ENCODE assay signal across 8 mouse cellular contexts in the genomic region with DNA sequence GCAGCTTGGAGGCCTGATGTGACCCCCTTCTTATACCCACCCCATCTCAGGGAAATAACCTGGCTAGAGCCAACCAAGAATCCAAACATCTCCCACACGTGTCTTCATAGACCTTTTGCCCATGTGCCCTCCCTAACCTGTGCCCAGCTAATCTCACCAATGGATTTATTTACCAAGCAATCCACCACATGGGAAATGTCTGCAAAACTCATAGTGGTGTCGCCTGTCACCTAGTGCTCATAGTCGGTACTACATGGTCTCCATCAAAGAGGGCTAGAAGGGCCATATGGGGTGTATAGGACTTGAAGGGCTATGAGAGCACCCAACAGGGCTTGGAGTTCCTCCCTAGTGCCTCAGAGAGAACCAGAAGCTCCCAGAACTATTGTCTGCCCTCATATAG. TPM values are rescaled to one million over a fixed set of nuclear protein-coding genes. Genes with fewer than 3 reads are reported as not detected.
A peak's percentile ranks its signal among the peaks of the same experiment; 100 is the strongest.
DNase-seq lines count a peak whose midpoint lies in the region; ATAC-seq and TF ChIP-seq lines count a peak whose summit lies in the region.

No protein-coding gene starts in this region.

- H3K27ac ChIP-seq in kidney, postnatal 0 days = no peak overlapping the region
- no peak overlapping the region for H3K27ac ChIP-seq in ES-E14 (ENCODE audit: insufficient read depth, low read depth, low read length, poor library complexity, severe bottlenecking)
- no peak overlapping the region for H3K27ac ChIP-seq in limb, embryonic 10.5 days
- no peak overlapping the region for H3K27ac ChIP-seq in neural tube, embryonic 14.5 days (ENCODE audit: low read depth, low read length)

- H3K9me3 ChIP-seq in kidney, postnatal 0 days (replicated peaks; ENCODE audit: low read length) = no peaks in the 10 kb centered on the region
- no peaks in the 10 kb centered on the region for H3K9me3 ChIP-seq in ES-E14 (ENCODE audit: control insufficient read depth, insufficient read depth, low read depth, low read length)
- no peaks in the 10 kb centered on the region for H3K9me3 ChIP-seq in limb, embryonic 10.5 days (replicated peaks)
- no peaks in the 10 kb centered on the region for H3K9me3 ChIP-seq in neural tube, embryonic 14.5 days (ENCODE audit: control insufficient read depth, low read length)

- peaks cover 12% of the 10 kb centered on the region; the same call in 1 of the 2 replicates for H3K36me3 ChIP-seq in kidney, postnatal 0 days (ENCODE audit: insufficient read depth, low read length)
- no peaks in the 10 kb centered on the region for H3K36me3 ChIP-seq in ES-E14 (ENCODE audit: control insufficient read depth, insufficient read depth, low read length, poor library complexity, severe bottlenecking)
- no peaks in the 10 kb centered on the region for H3K36me3 ChIP-seq in limb, embryonic 10.5 days
- no peaks in the 10 kb centered on the region for H3K36me3 ChIP-seq in neural tube, embryonic 14.5 days (ENCODE audit: control insufficient read depth, insufficient read depth, low read length)

- in situ Hi-C loops in ES-E14 (cut with MboI; ENCODE audit: low sequenced_read_pairs in 2 of 2, unreplicated experiment in 2 of 2) = loop anchor here in 1 of 2 experiments (10.0 kb wide), 1 partner anchor 390 kb away; no protein-coding TSS in a partner anchor

- ATAC-seq in kidney, postnatal 0 days (replicated peaks; ENCODE audit: low FRiP score, low read depth) = peak; percentile 23; the same call in 1 of the 2 replicates
- ATAC-seq in granulocyte monocyte progenitor cell, adult 5-6 weeks (replicated peaks; ENCODE audit: poor library complexity, severe bottlenecking) = peak; percentile 29; the same call in 1 of the 2 replicates
- peak; percentile 49; the same call in 1 of the 2 replicates for ATAC-seq in neural tube, embryonic 14.5 days (ENCODE audit: low read depth)

- no peak overlapping the region for H3K4me2 ChIP-seq in kidney, postnatal 0 days (ENCODE audit: low read length)
- no peak overlapping the region for H3K4me2 ChIP-seq in neural tube, embryonic 14.5 days (ENCODE audit: low read depth, low read length)

- no peaks in the 10 kb centered on the region for H3K27me3 ChIP-seq in kidney, postnatal 0 days (ENCODE audit: insufficient read depth, low read length)
- H3K27me3 ChIP-seq in limb, embryonic 10.5 days (ENCODE audit: low read depth, poor library complexity, severe bottlenecking) = no peaks in the 10 kb centered on the region
- H3K27me3 ChIP-seq in neural tube, embryonic 14.5 days (ENCODE audit: control insufficient read depth, insufficient read depth, low read length) = no peaks in the 10 kb centered on the region

- DNase-seq in kidney, postnatal 0 days (ENCODE audit: low spot score) = peak; percentile 74
- no peak for DNase-seq in kidney, adult 9 months
- peak; percentile 33 for DNase-seq in ES-E14 (ENCODE audit: low read depth, low spot score)
- DNase-seq in brain, embryonic 14.5 days (ENCODE audit: low read depth) = peak; percentile 70
- peak; percentile 47 for DNase-seq in limb, embryonic 10.5 days (ENCODE audit: low spot score)
- no peak for DNase-seq in yolk sac, embryonic 10.5 days (ENCODE audit: low spot score)

- H3K4me1 ChIP-seq in kidney, postnatal 0 days (replicated peaks; ENCODE audit: insufficient read depth, low read length) = no peaks in the 10 kb centered on the region
- H3K4me1 ChIP-seq in ES-E14 (ENCODE audit: control insufficient read depth in 2 of 2, insufficient read depth in 2 of 2, low read length in 2 of 2, poor library complexity in 1 of 2) = no peaks in the 10 kb centered on the region; a peak in 1 of 4 replicates
- H3K4me1 ChIP-seq in limb, embryonic 10.5 days = no peaks in the 10 kb centered on the region
- no peaks in the 10 kb centered on the region for H3K4me1 ChIP-seq in neural tube, embryonic 14.5 days (ENCODE audit: control insufficient read depth, insufficient read depth, low read length)

- TF ChIP-seq CTCF in kidney, postnatal 0 days (IDR thresholded peaks at IDR 0.05; ENCODE audit: low read depth) = peak; percentile 92
- peak; percentile 78; the same call in 1 of the 2 replicates for TF ChIP-seq CTCF in brain, embryonic 14.5 days (IDR thresholded peaks at IDR 0.05; ENCODE audit: borderline replicate concordance, extremely low read depth, insufficient read depth, insufficient read length)

- no peak overlapping the region for H3K4me3 ChIP-seq in kidney, postnatal 0 days (replicated peaks; ENCODE audit: low read depth, low read length)
- H3K4me3 ChIP-seq in ES-E14 (ENCODE audit: insufficient read depth in 1 of 2, low read depth in 1 of 2, low read length in 2 of 2, poor library complexity in 1 of 2, severe bottlenecking in 1 of 2) = no peak overlapping the region
- H3K4me3 ChIP-seq in limb, embryonic 10.5 days = no peak overlapping the region
- no peak overlapping the region for H3K4me3 ChIP-seq in neural tube, embryonic 14.5 days (ENCODE audit: low read depth, low read length)

- WGBS in kidney, postnatal 0 days = 16% methylated on average over 3 of the region's 3 CpGs
- 32% methylated on average over 3 of the region's 3 CpGs for WGBS in limb, embryonic 10.5 days
- WGBS in neural tube, embryonic 14.5 days = 36% methylated on average over 3 of the region's 3 CpGs

- no peak for TF ChIP-seq POLR2A in brain, embryonic 14.5 days (IDR thresholded peaks at IDR 0.05; ENCODE audit: borderline replicate concordance, extremely low read depth, insufficient read depth, insufficient read length, poor library complexity, severe bottlenecking)

- H3K9ac ChIP-seq in kidney, postnatal 0 days (ENCODE audit: low read depth, low read length) = no peak overlapping the region
- no peak overlapping the region for H3K9ac ChIP-seq in ES-E14 (ENCODE audit: insufficient read depth, low read depth, low read length, poor library complexity, severe bottlenecking)
- H3K9ac ChIP-seq in neural tube, embryonic 14.5 days (replicated peaks; ENCODE audit: low read depth, low read length) = no peak overlapping the region

TF ChIP-seq in ES-E14, 5 proteins besides CTCF, POLR2A, EP300 and RAD21:
- no peak for TF ChIP-seq ZNF384 (IDR thresholded peaks at IDR 0.05; ENCODE audit: low read depth, low read length)
- no peak for TF ChIP-seq HCFC1 (IDR thresholded peaks at IDR 0.05; ENCODE audit: borderline replicate concordance, insufficient read depth, low read length)
- no peak for TF ChIP-seq CHD2 (IDR thresholded peaks at IDR 0.05; ENCODE audit: low read depth, low read length)
- TF ChIP-seq ZC3H11A (IDR thresholded peaks at IDR 0.05; ENCODE audit: borderline replicate concordance, low read depth, low read length) = peak; percentile 60; the same call in 1 of the 2 replicates
- TF ChIP-seq MAFK (IDR thresholded peaks at IDR 0.05; ENCODE audit: insufficient read depth, low read depth, low read length) = no peak

RNA-seq across cellular contexts. Expression of a gene that starts 54.8 kb away (rescaled TPM):
- polyA plus RNA-seq in kidney, postnatal 0 days (2015; fragmentation: Nextera tagmentation; extraction: Ambion mirVana) = 286 and 302 TPM in 2 replicates
- 99.1 and 117 TPM in 2 replicates for total RNA-seq in ES-E14 (2012; rRNA removed)
- polyA plus RNA-seq in brain, embryonic 14.5 days (2012; rRNA removed) = 47.2 and 61.8 TPM in 2 replicates
- 0.47 and 0.58 TPM in 2 replicates for total RNA-seq in granulocyte monocyte progenitor cell, adult 5-6 weeks (2014; fragmentation: Nextera tagmentation)
- total RNA-seq in granulocyte monocyte progenitor cell, adult 5-6 weeks (2017) = 1.2 and 1.7 TPM in 2 replicates
- polyA plus RNA-seq in limb, embryonic 10.5 days (2016; fragmentation: Nextera tagmentation; extraction: Ambion mirVana) = 37.0 and 40.5 TPM in 2 replicates
- 104 and 111 TPM in 2 replicates for polyA plus RNA-seq in neural tube, embryonic 14.5 days (2014; fragmentation: Nextera tagmentation; extraction: Ambion mirVana)

Comparison
In these comparisons a context has a peak if more than half of its experiments do, and no peak if none do; other contexts are left out.
1. DNase-seq: peak in kidney, postnatal 0 days (single experiment), ES-E14 (single experiment), brain, embryonic 14.5 days (single experiment) and limb, embryonic 10.5 days (single experiment); none in kidney, adult 9 months (single experiment) and yolk sac, embryonic 10.5 days (single experiment).
2. Peak in every context shown above with its lines, with median percentiles within 50 percentile points of each other: ATAC-seq.